16 mouse cellular contexts compared by ENCODE assay signal in genomic region chr2:18977201-18977805, GRCm38 (mm10). TPM values are rescaled to one million over a fixed set of nuclear protein-coding genes. Genes with fewer than 3 reads are reported as not detected.
DNase-seq lines count a peak whose midpoint lies in the region; TF ChIP-seq lines count a peak whose summit lies in the region.
"Had no signal": no experiment of that assay in that cellular context is flagged by ENCODE, and none has a peak within 500 bp of the region (broad histone marks: within the 10 kb centered on the region; RNA-seq: fewer than 3 reads in every experiment).

No protein-coding gene starts in this region.

- intact Hi-C loops in left cerebral cortex, adult 2 months (cut with DNase I), result no loop called here

- peak; percentile 38 for DNase-seq in CD4-positive helper T cell, adult 2 months (ENCODE audit: low read depth, low spot score)
- DNase-seq in CD4-positive, CD25-positive, alpha-beta regulatory T cell, adult 2 months (ENCODE audit: low read depth, low spot score), result peak; percentile 53
- peak; percentile 46 for DNase-seq in ZHBTc4 (ENCODE audit: low read depth, low spot score)
- DNase-seq in naive thymus-derived CD4-positive, alpha-beta T cell, adult 2 months (ENCODE audit: low read depth), result peak; percentile 52
- no peak for DNase-seq in left cerebral cortex, adult 2 months (ENCODE audit: extremely low spot score in 1 of 2, low spot score in 2 of 2)
- DNase-seq in adrenal gland, adult 2 months, result no peak
- DNase-seq: adrenal gland, postnatal 25 days; cerebellum, adult 8-10 months; cerebellum, postnatal 25 days; gastrocnemius, postnatal 10 days; heart, adult 2 months had no signal

- no peak overlapping the region for H3K4me3 ChIP-seq in left cerebral cortex, adult 2 months
- H3K4me3 ChIP-seq: embryonic facial prominence, embryonic 12.5 days; forebrain, embryonic 15.5 days; heart, adult 2 months; heart, embryonic 15.5 days; hindbrain, embryonic 10.5 days had no signal

- TF ChIP-seq CTCF in left cerebral cortex, adult 2 months (IDR thresholded peaks at IDR 0.05), result no peak

- no peak overlapping the region for H3K27ac ChIP-seq in left cerebral cortex, adult 2 months
- H3K27ac ChIP-seq: embryonic facial prominence, embryonic 12.5 days; forebrain, embryonic 15.5 days; heart, adult 2 months; heart, embryonic 15.5 days; hindbrain, embryonic 10.5 days; hindbrain, embryonic 14.5 days had no signal

RNA-seq across cellular contexts. Expression of gene Pip4k2a, which starts 20.6 kb away (rescaled TPM):
- 10 to 100 TPM; 49.3 to 50.1 TPM for total RNA-seq in left cerebral cortex, adult 2 months (2021)
- 10 to 100 TPM; 32.3 to 40.3 TPM for total RNA-seq in adrenal gland, adult 2 months (2021)
- 3.6 and 5.8 TPM in 2 replicates for polyA plus RNA-seq in adrenal gland, adult 2 months (2012; rRNA removed)

RNA-seq across cellular contexts. Expression of gene 4930426L09Rik, which starts 20.8 kb away (rescaled TPM):
- total RNA-seq in left cerebral cortex, adult 2 months (2021), result 1 to 10 TPM in 1 of 2 experiments, under 1 TPM in 1; 0.63 to 1.1 TPM
- total RNA-seq in adrenal gland, adult 2 months (2021), result under 1 TPM; 0.78 to 0.90 TPM
- 0.13 and 0.28 TPM in 2 replicates for polyA plus RNA-seq in adrenal gland, adult 2 months (2012; rRNA removed)
- total RNA-seq: heart, adult 2 months had no signal

Comparison
In these comparisons a context has a peak if more than half of its experiments do, and no peak if none do; other contexts are left out.
1. DNase-seq: peak in CD4-positive helper T cell, adult 2 months (single experiment), CD4-positive, CD25-positive, alpha-beta regulatory T cell, adult 2 months (single experiment), ZHBTc4 (single experiment) and naive thymus-derived CD4-positive, alpha-beta T cell, adult 2 months (single experiment); none in left cerebral cortex, adult 2 months (0 of 2) and adrenal gland, adult 2 months (single experiment).